Mouse (Mus musculus) cerebellum, postnatal 25 days (tissue): Measurements from ENCODE around the gene 4922502D21Rik.
"Not testable (repeated sequence)": the region's sequence is repeated elsewhere in the genome, so short reads cannot be mapped to it uniquely, and the experiment has no call there.

Experiments
- DNase-seq, 2 experiments: peaks; one replicate each; pipeline ENCODE4 v3.0.0; 2021; ENCODE audit warnings: mixed read lengths in 2 of 2

4922502D21Rik gene

GRCm38 (mm10) chr6:129331610-129332009, at the start of gene 4922502D21Rik:
Gene 4922502D21Rik, minus strand, starts transcription at chr6:129331796.
- DNase-seq = no peak

DNA sequence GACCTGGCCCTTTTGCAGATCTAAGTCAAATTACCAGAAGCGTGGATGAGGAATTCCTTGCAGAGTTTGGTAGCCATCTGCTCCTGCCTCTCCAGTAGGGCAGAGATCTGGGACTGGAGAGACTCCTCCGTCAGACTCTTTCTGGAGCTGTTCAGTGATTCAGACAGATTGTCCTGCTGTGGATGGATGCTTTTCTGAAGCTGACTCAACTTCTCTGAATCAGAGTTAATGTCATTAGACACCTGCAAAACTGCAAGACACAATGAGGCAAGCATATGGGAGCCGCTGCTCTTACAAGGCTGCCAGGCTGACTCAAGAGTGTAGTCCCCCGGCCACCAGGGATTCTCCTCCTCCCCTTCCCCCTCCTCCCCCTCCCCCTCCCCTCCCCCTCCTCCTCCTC, 48.9 kb upstream of the 4922502D21Rik start:
- no peak for DNase-seq

- DNase-seq = no peak
These were observed 43.4 kb upstream of the 4922502D21Rik start for GRCm38 (mm10) chr6:129374937-129375471.

GRCm38 (mm10) chr6:129369374-129370132, 38.0 kb upstream of the 4922502D21Rik start:
- no peak for DNase-seq

- peak; percentile 6 to 49 for DNase-seq
These were observed 34.4 kb upstream of the 4922502D21Rik start for GRCm38 (mm10) chr6:129365959-129366359.

- no peak for DNase-seq
These were observed 32.3 kb upstream of the 4922502D21Rik start for GRCm38 (mm10) chr6:129363942-129364341.

DNA sequence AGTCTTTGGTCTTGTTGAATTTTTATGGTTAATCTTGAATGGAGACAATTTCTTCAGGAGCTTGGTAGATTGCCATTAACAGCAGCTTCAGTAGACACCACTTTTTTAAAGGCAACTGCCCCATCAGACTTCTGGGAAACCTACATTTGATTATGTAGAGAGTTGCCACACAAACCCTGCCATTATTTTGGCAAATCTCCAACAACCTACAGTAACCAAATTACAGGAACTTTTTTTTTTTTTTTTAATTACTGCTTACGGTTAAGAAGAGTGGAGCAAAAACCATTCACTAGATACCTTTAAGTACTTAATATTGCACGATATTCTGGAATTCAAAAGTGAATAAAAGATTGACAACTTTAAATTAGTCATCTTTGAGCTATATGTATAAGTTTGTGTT, 27.9 kb upstream of the 4922502D21Rik start:
- DNase-seq = no peak

DNA sequence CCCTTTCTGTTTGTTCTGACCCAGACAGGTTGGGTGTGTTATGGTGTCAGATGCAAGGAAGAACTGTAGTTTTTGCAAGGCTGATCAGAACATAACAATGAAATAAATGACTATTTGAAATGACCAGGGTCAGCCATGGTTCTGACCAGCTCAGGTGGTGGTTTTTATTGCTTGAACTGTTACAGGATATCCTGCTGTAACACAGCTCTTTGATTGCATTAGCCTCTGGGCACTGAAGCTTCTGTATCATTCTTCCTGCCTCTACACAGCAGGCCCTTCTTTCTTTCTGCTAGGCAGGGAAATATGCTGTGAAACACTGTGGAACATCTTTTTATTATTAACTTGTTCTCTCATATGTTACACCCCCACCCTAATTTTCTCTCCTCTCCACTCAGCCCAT, 24.8 kb upstream of the 4922502D21Rik start:
- DNase-seq = no peak

DNA sequence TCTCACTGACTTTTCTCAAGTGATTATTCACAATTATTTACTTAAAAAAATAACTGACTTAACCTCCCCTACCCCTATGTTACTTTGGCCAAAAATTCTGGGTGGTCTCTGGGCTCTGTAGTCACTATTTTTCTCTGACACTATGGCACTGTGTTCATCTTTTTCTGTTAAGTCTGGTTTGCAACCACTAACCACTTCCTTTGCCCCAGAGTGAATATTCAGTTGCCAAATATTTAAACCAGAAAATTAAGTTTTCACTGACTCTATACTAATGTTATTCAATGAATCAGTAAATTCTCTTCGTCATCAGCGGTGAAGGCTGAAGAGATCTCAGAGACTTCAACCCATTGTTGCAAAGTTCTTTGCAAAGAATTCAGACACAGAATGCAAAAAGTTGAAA, 24.2 kb upstream of the 4922502D21Rik start:
- no peak for DNase-seq

DNA sequence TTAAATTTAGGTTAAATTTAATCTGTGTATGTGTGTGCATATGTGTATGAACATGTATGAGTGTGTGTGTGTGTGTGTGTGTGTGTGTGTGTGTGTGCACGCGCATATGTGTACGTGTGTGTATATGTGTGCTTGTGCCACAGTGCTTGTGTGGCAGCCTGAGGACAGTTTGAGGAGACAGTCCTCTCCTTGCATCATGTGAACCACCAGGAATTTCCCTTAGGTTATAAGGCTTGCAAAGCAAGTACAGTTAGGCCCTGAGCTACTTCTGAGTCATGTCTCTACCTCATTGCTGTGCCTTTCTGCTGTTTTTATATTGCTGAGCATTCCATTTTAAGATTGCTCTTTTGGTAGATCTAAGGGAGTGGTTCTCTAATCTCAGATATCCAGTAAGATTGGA, 19.5 kb upstream of the 4922502D21Rik start:
- no peak for DNase-seq

DNA sequence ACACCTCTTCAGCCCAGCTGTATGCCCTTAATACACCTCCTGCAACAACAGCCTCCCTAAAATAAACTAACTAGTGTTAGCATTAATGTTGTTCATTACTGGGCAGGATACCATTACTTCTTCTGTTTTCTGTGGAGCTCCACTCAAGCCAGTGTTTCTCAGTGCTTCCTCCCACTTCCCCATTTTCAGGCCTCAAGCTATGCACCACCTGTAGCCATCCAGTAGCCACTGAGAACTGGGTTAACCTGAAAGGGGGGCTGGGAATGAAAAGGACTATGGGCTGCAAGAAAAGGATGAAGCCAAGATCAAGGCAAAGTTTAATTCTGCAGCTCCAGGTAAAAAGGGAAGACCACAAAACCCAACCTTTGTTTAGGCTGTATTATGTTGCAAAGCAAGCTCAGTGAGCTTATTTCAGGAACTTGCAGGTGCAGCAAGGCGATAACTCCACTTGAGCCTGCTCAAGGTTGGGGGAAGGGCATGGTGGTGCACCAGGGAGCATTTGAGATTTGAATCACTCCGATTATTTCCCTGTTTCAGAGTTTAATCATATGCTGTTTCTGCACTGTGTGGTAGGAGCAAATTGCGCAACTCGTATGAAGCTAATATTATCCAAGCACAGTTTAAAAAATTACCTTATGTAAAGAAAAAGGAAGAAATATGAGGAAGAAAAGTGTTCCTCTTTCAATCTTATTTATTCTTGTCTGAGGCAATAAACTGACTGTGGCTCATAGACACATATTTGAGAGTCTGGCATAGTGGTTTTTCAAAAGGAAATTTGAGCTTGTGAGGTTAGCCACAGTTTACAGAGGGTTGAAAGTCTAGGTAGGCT, 18.1 kb upstream of the 4922502D21Rik start:
- no peak for DNase-seq

GRCm38 (mm10) chr6:129344408-129344807, 12.8 kb upstream of the 4922502D21Rik start:
- no peak for DNase-seq

GRCm38 (mm10) chr6:129342391-129342790, 10.8 kb upstream of the 4922502D21Rik start, which contains the start of gene Clec12a:
Gene Clec12a, plus strand, starts transcription at chr6:129342691.
- not testable (repeated sequence) for DNase-seq

DNA sequence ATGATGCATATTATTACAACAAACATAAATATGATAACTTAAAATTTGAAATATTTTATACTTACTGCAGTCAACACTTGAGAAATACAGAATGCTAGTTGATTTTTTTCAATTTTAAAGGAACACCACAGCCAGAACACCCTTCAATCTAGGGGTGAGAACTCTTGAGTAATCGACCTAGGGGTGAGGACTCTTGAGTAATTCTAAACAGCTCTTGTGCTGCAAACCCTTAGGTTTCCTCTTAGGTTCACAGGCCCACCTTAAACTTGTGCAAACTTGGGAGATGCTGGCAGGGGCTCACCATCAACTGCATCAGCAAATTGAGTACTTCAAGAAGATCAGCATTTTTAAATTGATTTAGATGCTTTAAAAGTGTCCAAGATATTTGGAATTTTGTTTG, 6.2 kb upstream of the 4922502D21Rik start:
- no peak for DNase-seq

DNA sequence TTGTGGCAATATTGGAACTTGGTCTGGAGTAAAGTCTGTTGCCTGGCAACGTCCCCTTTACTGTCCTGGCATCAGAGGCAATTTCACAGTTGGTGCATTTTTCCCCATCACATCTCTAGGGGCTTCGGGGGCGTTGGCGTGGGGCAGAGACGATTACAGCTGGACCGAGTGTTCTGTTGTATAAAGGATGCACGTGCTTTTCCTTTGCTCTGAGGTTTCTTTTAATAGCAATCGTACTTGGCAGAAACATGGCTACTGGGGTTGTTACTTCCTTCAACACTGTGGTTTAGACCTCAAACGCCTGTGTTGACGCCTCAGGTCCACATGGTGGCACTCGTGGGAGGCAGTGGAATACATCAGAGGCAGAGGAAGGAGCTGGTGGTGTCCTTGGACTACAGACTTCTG, 2.1 kb upstream of the 4922502D21Rik start:
- DNase-seq = peak; percentile 8 to 42

DNA sequence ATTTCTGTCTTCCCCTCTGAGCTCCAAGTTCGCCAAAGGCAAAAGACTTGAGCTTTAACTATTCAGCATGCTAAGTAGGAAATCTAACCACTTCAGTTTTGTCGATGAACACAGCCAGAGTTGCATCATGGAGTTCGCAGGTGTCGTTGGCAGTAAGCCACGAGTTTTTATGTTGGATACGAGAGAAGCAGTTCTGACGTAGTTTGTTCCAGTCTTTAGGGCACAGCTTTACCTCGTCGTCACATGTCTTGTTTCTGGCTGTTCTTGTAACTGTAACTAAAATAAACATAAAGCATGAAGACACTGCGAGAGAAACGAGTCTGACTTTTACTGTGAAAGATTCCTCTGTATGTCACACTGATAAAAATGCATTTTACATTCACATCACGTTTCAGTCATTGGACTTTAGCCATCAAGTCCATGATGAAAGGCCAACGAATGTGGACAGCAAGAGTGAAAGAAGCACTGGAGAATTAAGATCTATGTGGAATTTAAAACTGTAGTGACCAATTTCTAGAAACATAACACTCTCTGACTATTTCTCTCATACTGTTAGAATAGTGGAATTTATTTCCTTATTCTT, 4.9 kb downstream of the 4922502D21Rik start:
- no peak for DNase-seq

DNA sequence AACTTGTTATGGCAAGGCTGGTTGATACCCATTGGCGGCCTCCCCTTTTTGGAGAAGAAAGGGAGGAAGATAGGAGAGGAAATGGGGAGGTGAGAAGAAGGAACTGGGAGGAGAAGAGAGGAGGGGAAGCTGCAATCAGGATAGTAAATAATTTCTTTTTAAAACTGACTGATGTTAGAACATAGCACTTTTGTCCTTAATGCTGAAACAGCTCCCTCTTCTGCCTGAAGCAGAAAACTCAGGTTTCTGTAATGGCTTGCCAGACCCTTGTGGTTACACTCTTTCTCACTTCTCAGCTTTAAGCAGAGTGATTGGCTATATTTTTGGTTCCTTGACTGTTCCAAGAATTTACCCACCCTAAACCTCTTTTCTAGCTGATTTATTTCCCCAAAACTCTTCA, 5.6 kb downstream of the 4922502D21Rik start:
- no peak for DNase-seq

GRCm38 (mm10) chr6:129319331-129319730, 12.3 kb downstream of the 4922502D21Rik start:
- no peak for DNase-seq

DNA sequence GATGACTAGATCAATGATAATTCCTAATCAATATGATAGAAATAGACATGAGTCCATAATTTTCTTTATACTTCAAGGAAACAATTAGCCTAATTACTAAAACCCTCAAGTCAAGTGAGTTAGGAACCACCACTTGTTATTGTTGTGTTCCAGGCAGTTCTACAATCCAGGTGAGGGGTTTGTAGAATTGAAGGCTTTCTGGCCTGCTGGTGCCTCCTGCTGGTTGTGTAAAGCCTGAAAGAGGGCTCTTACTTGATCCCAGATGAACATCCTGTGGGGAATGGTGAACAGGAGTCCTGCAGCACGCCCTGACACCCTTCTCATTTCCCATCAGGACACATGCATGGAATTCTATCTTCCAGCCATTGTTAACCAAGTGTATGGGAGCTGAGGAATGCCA, 13.2 kb downstream of the 4922502D21Rik start:
- DNase-seq = no peak

DNA sequence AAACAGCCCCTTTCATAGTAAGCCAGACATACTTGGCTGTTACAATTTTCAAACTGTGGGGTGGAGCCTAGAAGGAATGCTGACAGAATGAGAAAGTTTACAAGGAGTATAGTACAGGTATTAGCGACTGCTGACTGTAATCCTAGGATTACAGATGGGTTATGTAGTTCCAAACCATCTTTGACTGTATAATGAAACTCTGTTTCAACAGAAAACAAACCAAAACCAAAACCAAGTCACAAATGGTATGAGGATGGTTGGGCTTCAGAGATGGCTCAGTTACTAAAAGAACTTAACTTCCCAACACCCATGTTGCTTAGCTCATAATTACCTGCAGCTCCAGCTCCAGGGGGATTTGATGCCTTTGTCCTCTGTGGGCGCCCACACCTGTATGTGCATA, 15.1 kb downstream of the 4922502D21Rik start:
- no peak for DNase-seq

DNA sequence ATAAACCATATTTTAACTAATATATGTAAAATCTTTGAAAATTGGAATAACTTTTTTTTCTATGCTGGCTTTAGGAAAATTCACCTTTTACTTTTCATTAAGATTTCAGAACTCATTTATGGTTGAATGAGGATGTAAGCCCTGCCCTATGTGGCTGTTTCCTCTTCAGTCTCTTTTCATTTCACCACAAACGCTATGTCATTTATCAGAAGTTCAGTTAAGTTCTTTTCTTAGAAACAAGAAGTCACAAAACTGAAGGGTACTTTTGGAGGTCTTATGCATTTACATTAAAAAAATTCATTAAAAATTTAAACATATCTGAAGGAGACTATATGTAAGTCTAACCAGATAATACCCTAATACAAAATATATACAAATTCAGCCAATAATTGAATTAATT, 15.9 kb downstream of the 4922502D21Rik start:
- DNase-seq = no peak

GRCm38 (mm10) chr6:129314655-129315168, 16.9 kb downstream of the 4922502D21Rik start:
- DNase-seq = no peak

GRCm38 (mm10) chr6:129312499-129312898, 19.1 kb downstream of the 4922502D21Rik start:
- DNase-seq = no peak
